Mouse (Mus musculus) G1E (cell line): ENCODE measurements around the gene Schip1.

Experiments used
- CTCF ChIP-seq: IDR thresholded peaks from 2 replicates; pipeline ENCODE4 v1.5.1; 2012; ENCODE audit warnings: low read depth, low read length, inconsistent platforms, mixed read lengths
- GATA1 ChIP-seq: IDR thresholded peaks from 2 replicates; pipeline ENCODE4 v1.6.1; 2012; ENCODE audit warnings: borderline replicate concordance, low read length, inconsistent platforms, mixed read lengths
- POLR2AphosphoS5 ChIP-seq: IDR thresholded peaks from 2 replicates; pipeline ENCODE4 v1.6.1; 2012; ENCODE audit warnings: low read depth, low read length, inconsistent platforms; ENCODE audit not compliant: insufficient replicate concordance

- TF ChIP-seq CTCF (no peak), GATA1 (no peak), POLR2AphosphoS5 (no peak)
These were observed 369.8 kb downstream of the Schip1 start for GRCm38 (mm10) chr3:68434435-68434834.
